In genomic region chr6:134377856-134378255, GRCm38 (mm10) we compare ENCODE assay signal across 15 mouse cellular contexts.
"Had no signal": no experiment of that assay in that cellular context is flagged by ENCODE, and none has a peak within 500 bp of the region (broad histone marks: within the 10 kb centered on the region; RNA-seq: fewer than 3 reads in every experiment).

No protein-coding gene starts in this region.

- H3K4me1 ChIP-seq: neural tube, embryonic 15.5 days; stomach, embryonic 15.5 days had no signal

- H3K27ac ChIP-seq: neural tube, embryonic 15.5 days; stomach, embryonic 15.5 days; stomach, postnatal 0 days had no signal

- H3K9me3 ChIP-seq: neural tube, embryonic 15.5 days; stomach, embryonic 15.5 days had no signal

- H3K4me3 ChIP-seq: neural tube, embryonic 15.5 days; stomach, embryonic 15.5 days had no signal

- H3K36me3 ChIP-seq: neural tube, embryonic 15.5 days; stomach, embryonic 15.5 days had no signal

- H3K4me2 ChIP-seq: neural tube, embryonic 15.5 days; stomach, embryonic 15.5 days had no signal

- H3K27me3 ChIP-seq: neural tube, embryonic 15.5 days; stomach, embryonic 15.5 days had no signal

- H3K9ac ChIP-seq: neural tube, embryonic 15.5 days; stomach, embryonic 15.5 days had no signal

- DNase-seq: retina, postnatal 1 day; right cerebral cortex, adult 18-20 months; right cerebral cortex, postnatal 14 days; right cerebral cortex, postnatal 25 days; right cerebral cortex, postnatal 4 days; spleen, adult 18-20 months; thymus, adult 18-20 months; thymus, adult 2 months; thymus, postnatal 14 days; thymus, postnatal 25 days; thymus, postnatal 36 days; thymus, postnatal 4 days had no signal
